Mouse (Mus musculus) embryonic fibroblast, embryonic 13.5 days (primary cell): Measurements from ENCODE around the gene Timp3. TPM values are rescaled to one million over a fixed set of nuclear protein-coding genes. Genes with fewer than 3 reads are reported as not detected.
"Not testable (repeated sequence)": the region's sequence is repeated elsewhere in the genome, so short reads cannot be mapped to it uniquely, and the experiment has no call there.

Experiments
- H3K27ac ChIP-seq: 2 replicates; pipeline ENCODE4 v1.5.1; 2012; ENCODE audit warnings: low read length, control low read depth, inconsistent platforms; ENCODE audit not compliant: insufficient read depth
- H3K4me1 ChIP-seq: 2 replicates; pipeline ENCODE4 v1.6.1; 2011; ENCODE audit warnings: low read length; ENCODE audit not compliant: control insufficient read depth, insufficient read depth
- H3K4me3 ChIP-seq: 2 replicates; pipeline ENCODE4 v1.5.1; 2011; ENCODE audit warnings: mild to moderate bottlenecking, control low read depth, low read length; ENCODE audit not compliant: insufficient read depth
- CTCF ChIP-seq: IDR thresholded peaks from 2 replicates; pipeline ENCODE4 v1.5.1; 2011; ENCODE audit warnings: mild to moderate bottlenecking, control low read depth, low read length, moderate library complexity, borderline replicate concordance; ENCODE audit not compliant: insufficient read depth
- POLR2A ChIP-seq: IDR thresholded peaks from 2 replicates; pipeline ENCODE4 v1.6.1; 2011; ENCODE audit warnings: low read depth, mild to moderate bottlenecking, control low read depth, low read length, moderate library complexity
- polyA plus RNA-seq: library from polyadenylated mRNA; stranded (reverse); fragments of >200 nt; gene quantifications from 2 replicates; pipeline ENCODE4 v1.2.4, GENCODE M21; 2011; ENCODE audit warnings: low read depth; ENCODE audit not compliant: missing spikeins, insufficient read length

The Timp3 gene
- polyA plus RNA-seq, 1 experiment, result 704 TPM

DNA sequence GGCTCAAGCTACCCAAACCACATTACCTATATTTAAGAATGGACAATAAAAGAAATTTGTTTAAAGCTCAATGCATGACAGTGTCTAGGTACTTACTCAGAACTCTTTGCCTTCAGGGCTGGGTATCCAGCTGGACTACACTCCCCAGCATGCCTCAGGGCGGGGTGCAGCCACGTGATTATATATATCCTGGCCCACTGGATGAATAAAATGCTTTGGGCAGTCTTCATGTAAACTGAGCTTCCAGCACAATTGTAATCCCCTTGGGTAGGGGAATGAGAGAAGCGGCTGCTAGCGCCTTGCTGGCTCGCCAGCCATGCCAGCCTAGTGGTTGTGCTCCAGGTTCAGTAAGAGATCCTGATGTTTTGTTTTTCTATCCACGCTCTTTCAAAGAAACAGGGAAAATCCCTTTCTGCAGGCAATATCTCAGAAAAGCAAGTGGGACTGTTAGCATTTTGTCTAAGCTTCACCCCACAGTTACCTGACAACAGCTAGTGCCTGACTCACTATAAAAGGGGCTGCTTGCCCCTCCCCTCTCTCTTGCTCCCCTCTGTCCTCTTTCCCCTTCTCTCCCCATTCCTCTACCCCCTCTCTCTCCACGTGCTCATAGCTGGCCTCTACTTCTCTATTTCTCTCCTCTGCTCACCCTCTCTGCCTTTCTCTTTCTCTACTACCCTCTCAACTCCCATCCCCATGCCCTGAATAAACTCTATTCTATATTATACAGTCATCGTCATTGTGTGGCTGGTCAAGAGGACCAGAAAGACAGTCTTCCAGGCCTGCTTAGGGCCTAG, 76.4 kb downstream of the Timp3 start:
- Histone ChIP-seq H3K27ac (no peak overlapping the region), H3K4me1 (no peaks in the 10 kb centered on the region), H3K4me3 (no peak overlapping the region)
- no peak for TF ChIP-seq POLR2A
- TF ChIP-seq CTCF, result no peak

DNA sequence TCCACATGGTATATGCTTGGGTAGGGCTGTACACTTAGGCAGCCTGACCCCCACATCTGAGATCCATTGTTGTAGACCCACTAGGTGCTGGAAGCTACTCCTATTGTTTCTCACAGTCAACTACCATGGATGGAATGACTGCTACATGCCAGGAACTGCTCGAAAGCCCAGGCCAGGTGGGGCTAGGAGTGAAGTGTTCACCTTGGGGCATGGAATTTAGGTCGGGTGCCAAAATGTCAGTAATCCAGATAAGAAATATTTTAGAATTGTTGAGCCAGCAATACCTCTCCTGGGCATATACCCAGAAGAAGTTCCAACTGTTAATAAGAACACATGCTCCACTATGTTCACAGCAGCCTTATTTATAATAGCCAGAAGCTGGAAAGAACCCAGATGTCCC, 78.6 kb downstream of the Timp3 start:
- not testable (repeated sequence) for H3K4me1 ChIP-seq

DNA sequence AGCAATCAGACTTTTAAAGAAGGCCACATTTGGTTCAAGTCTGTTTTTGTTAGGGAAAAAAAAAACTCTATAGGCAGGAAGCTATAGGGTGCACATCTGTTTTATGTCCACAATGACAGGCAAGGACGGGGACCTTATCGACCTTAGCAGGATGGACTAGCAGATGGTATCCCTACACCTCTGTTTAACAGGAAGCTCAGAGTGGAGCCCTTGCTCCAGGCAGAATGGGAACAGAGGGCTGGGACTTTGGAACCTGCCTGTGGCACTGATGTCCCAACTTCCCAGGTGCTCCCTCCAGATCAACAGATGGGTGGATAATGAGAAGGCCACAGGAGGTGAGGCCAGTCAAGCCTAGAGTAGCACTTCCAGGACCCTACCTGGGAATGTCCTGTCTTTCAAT, 80.5 kb downstream of the Timp3 start:
- TF ChIP-seq POLR2A, result no peak
- no peak for TF ChIP-seq CTCF
- no peaks in the 10 kb centered on the region for H3K4me1 ChIP-seq
- H3K4me3 ChIP-seq, result no peak overlapping the region
- H3K27ac ChIP-seq, result no peak overlapping the region

More for the DNA sequence above, 78.6 kb downstream of the Timp3 start:
- H3K4me3 ChIP-seq, H3K27ac ChIP-seq: not testable (repeated sequence)

DNA sequence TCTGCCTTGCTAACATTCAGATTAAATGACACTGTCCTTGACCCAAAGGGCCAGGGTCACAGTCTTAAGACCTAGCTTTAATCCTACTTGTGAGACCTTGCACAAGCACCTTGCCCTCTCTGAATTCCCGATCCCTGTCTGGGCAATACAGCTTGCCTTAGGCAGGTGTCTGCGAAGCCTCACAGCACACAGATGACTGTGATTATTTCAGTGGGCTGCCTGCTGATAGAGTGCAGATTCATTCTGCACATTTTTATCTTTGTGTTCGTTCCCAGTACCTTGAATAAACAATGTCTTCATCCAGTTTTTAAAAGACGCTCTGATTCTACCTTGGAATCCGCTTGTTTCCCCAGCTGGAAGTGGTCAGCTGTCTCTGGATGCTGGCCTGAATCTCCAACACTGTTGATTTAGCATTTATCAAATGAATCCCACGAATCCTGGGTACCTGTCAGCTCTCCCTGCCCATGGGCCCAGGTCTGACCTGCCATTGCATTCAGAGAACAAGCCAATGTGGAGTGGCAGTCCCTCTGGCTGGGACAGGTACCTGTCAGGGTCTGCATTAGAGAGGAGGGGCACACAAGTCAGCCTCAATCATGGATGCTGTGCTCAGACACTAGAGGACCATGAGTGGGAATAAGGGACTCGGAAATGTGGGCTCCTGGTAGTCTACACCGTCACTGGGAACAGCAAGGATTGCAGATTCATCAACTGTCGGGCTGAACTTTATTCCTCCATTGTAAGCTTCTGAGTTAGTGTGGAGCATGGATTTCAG, 81.2 kb downstream of the Timp3 start:
- Histone ChIP-seq H3K4me1 (no peaks in the 10 kb centered on the region), H3K27ac (no peak overlapping the region), H3K4me3 (no peak overlapping the region)
- TF ChIP-seq POLR2A, result no peak
- TF ChIP-seq CTCF, result no peak

DNA sequence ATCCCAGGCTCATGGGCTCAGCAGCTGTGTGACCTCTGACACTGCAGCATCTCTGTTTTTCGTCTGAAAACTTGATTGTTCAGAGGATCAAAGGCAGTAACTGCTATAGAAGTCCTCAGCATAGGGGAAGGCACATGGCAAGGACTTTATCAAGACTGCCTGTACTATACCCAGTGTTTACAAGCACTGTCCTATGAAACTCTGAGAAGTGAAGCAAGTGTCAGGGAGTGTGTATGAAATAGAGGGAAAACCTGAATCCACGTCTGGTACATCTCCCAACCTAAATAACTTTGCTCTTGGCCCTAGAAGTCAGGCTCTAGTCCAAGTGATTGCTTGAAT, 81.7 kb downstream of the Timp3 start:
- Histone ChIP-seq H3K4me3 (no peak overlapping the region), H3K4me1 (no peaks in the 10 kb centered on the region), H3K27ac (no peak overlapping the region)
- TF ChIP-seq POLR2A (no peak), CTCF (no peak)

DNA sequence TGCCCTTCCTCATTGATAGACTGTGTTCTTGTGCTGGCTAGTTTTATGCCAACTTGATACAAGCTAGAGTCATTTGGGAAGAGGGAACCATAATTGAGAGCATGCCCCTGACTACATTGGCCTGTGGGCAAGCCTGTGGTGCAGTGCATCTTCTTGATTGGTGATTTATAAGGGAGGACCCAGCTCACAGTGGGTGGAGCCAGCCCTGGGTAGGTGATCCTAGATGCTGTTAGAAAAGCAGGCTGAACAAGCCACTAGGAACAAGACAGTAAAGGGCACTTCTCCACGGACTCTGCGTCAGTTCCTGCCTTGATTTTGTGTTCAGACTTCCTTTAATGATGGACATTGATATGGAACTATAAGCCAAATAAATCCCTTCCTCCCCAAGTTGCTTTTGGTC, 84.5 kb downstream of the Timp3 start:
- TF ChIP-seq CTCF (no peak), POLR2A (no peak)
- no peak overlapping the region for H3K4me3 ChIP-seq
- no peaks in the 10 kb centered on the region for H3K4me1 ChIP-seq
- no peak overlapping the region for H3K27ac ChIP-seq

DNA sequence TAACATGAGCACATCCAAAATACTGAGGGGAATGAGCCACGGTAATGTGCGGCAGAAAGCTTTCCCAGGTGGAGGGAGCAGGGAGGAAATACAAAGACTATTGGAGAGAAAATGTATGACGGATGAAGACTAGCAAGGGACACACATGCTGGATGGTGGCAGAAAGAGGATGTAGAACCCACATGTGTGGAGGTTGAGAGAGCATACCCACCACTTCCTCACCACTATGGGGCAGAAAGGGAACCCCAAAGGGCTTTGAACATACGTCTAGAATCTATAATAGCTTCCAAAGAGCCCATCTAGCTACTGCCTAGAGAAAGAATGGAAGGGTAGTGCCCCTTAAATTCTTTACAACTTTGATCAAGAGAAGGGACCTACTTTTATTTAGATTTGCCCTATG, 85.5 kb downstream of the Timp3 start:
- Histone ChIP-seq H3K4me3 (no peak overlapping the region), H3K27ac (no peak overlapping the region), H3K4me1 (no peaks in the 10 kb centered on the region)
- TF ChIP-seq CTCF (no peak), POLR2A (no peak)

DNA sequence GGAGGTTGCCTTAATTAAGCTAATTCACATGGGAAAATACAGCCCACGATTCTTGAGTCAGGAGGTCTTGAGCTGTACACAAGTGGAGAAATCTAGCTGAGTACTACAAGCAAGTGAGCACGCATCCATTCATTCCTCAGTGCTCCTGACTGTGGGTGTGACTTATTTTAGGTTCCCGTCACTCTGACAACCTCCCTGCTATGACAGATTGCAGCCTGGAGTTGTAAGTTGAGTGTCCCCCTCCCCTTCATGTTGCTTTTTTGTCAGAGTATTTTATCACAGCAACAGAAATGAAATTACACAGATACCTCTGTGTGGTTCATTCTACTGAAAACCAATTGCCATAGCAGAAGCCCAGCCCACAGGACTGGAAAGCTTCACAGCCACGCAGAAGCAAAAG, 86.1 kb downstream of the Timp3 start:
- Histone ChIP-seq H3K4me1 (no peaks in the 10 kb centered on the region), H3K4me3 (no peak overlapping the region), H3K27ac (no peak overlapping the region)
- TF ChIP-seq CTCF (no peak), POLR2A (no peak)

DNA sequence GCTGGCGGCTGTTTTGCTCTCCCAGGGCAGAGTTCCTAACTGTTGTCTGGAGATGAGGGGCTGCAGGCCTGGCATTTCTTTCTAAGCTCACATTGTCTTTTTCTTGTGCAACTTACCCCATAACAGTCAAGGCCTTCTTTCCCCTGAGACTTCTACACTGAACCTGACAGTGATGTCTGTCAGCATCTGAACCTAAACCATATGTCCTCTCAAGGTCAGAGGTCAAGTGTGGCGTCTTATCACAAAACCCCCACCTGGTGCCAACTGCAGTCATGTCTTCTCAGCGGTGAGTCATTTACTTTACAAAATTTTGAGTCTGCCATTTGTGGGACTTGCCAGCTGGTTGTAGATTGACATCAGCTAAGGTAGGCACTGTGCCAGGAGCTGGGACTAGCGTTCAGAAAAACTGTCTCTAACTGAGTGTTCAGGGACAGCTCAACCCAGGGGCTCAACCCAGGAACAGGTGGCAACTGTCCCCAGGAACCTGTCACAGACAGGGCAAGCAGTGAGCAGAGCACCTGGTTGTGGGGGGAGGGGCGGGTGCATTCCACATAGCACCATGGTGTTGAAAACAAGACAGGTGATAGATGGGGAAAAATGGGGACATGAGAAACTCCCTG, 87.8 kb downstream of the Timp3 start:
- TF ChIP-seq CTCF, result no peak
- no peak for TF ChIP-seq POLR2A
- Histone ChIP-seq H3K27ac (no peak overlapping the region), H3K4me1 (no peaks in the 10 kb centered on the region), H3K4me3 (no peak overlapping the region)

DNA sequence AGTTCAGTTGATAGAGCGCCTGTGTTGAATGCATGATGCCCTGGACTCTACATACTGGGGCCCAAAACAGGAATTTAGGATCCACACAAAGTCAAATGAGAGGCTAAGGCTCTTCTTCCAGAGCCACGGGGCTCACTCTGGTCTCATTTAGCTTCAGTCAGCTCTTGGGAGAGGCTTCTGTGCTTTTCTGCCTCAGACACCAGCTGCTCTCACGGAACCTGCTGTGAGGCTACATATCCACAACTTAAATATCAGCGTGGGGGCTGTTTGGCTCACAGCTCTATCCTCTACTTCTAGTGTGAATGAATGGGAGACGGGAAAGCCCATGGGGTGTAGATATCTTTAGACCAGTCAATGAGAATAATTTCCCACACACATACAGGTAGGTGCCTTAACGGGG, 88.6 kb downstream of the Timp3 start:
- TF ChIP-seq POLR2A (no peak), CTCF (no peak)
- H3K4me1 ChIP-seq, result no peaks in the 10 kb centered on the region
- H3K27ac ChIP-seq, result peak overlapping the region; percentile 77; the same call in 1 of the 2 replicates
- H3K4me3 ChIP-seq, result no peak overlapping the region
